Mouse (Mus musculus) embryonic facial prominence, embryonic 13.5 days (tissue): ENCODE results near the gene Zfp866. TPM values are rescaled to one million over a fixed set of nuclear protein-coding genes. Genes with fewer than 3 reads are reported as not detected.

Experiments used
- ATAC-seq: fragments of 200-750 bp; cut with Nextera tagmentation; 2 replicates; pipeline ENCODE4 v1.8.0; 2017; ENCODE audit warnings: low read depth; ENCODE audit not compliant: insufficient number of reproducible peaks, insufficient read depth, low FRiP score, low TSS enrichment
- H3K27ac ChIP-seq: fragments of 300-500 bp; sonication (generic); 2 replicates; pipeline ENCODE4 v1.5.1; 2015; ENCODE audit warnings: moderate library complexity, mild to moderate bottlenecking, inconsistent platforms
- H3K27me3 ChIP-seq: fragments of 300-500 bp; sonication (generic); 2 replicates; pipeline ENCODE4 v1.6.1; 2015; ENCODE audit warnings: mild to moderate bottlenecking, inconsistent platforms
- H3K36me3 ChIP-seq: fragments of 300-500 bp; sonication (generic); 2 replicates; pipeline ENCODE4 v1.6.1; 2015; ENCODE audit warnings: mild to moderate bottlenecking, inconsistent platforms
- H3K4me1 ChIP-seq: fragments of 300-500 bp; sonication (generic); 2 replicates; pipeline ENCODE4 v1.6.1; 2015; ENCODE audit warnings: inconsistent platforms
- H3K4me2 ChIP-seq: fragments of 300-500 bp; sonication (generic); 2 replicates; pipeline ENCODE4 v1.6.1; 2015; ENCODE audit warnings: moderate library complexity, mild to moderate bottlenecking, inconsistent platforms
- H3K4me3 ChIP-seq: fragments of 300-500 bp; sonication (generic); 2 replicates; pipeline ENCODE4 v1.5.1; 2015; ENCODE audit warnings: mild to moderate bottlenecking, inconsistent platforms
- H3K9ac ChIP-seq: fragments of 300-500 bp; sonication (generic); 2 replicates; pipeline ENCODE4 v1.6.1; 2015; ENCODE audit warnings: mild to moderate bottlenecking, inconsistent platforms
- H3K9me3 ChIP-seq: fragments of 300-500 bp; sonication (generic); 2 replicates; pipeline ENCODE4 v1.6.1; 2016; ENCODE audit warnings: inconsistent platforms
- WGBS: fragments of 180-500 bp; shearing (Covaris S2); methylation state at CpG from one replicate; pipeline ENCODE4 v1.1.7; 2015; ENCODE audit warnings: mixed read lengths; 5-methylcytosine and 5-hydroxymethylcytosine counted together
- polyA plus RNA-seq: library from polyadenylated mRNA; unstranded; fragments of >200 nt; fragmentation: Nextera tagmentation; extraction: Ambion mirVana; gene quantifications from 2 replicates; pipeline ENCODE4 v1.2.1, GENCODE M21; 2015

The Zfp866 gene
- polyA plus RNA-seq, 1 experiment from 2014 or later, result 39.4 TPM

GRCm38 (mm10) chr8:69794901-69795300 is 3.9 kb upstream of the Zfp866 start:
- Histone ChIP-seq H3K4me2 (no peak overlapping the region), H3K4me3 (no peak overlapping the region), H3K4me1 (peaks cover 20% of the 10 kb centered on the region), H3K9me3 (no peaks in the 10 kb centered on the region), H3K36me3 (peaks cover 72% of the 10 kb centered on the region), H3K27me3 (no peaks in the 10 kb centered on the region), H3K9ac (no peak overlapping the region), H3K27ac (no peak overlapping the region)
- no peak for ATAC-seq
- 94% methylated on average over 6 of the region's 6 CpGs for WGBS

DNA sequence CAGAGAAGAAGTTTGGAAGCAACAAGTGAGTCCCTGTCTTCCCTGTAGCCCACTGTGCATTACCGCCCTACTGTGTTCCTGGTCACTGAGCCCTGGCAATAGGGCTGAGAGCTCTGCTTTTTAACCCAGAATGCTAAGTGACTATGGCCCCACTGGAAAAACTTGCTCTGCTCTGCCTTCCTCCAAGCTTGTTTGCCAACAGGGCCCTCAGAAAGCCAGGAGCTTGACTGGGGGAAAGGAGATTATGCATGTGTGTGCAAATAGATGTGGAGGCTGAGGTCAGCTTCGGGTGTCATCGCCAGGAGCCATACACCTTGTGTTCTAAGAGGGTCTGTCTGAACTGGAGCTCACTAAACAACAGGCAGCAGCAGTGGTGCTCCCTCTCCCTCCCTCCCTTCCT is 3.1 kb upstream of the Zfp866 start:
- no peak for ATAC-seq
- Histone ChIP-seq H3K4me1 (peaks cover 23% of the 10 kb centered on the region), H3K27ac (no peak overlapping the region), H3K4me2 (no peak overlapping the region), H3K4me3 (no peak overlapping the region), H3K9ac (no peak overlapping the region), H3K9me3 (no peaks in the 10 kb centered on the region), H3K36me3 (peaks cover 64% of the 10 kb centered on the region), H3K27me3 (no peaks in the 10 kb centered on the region)
- 93% methylated on average over 3 of the region's 3 CpGs for WGBS

DNA sequence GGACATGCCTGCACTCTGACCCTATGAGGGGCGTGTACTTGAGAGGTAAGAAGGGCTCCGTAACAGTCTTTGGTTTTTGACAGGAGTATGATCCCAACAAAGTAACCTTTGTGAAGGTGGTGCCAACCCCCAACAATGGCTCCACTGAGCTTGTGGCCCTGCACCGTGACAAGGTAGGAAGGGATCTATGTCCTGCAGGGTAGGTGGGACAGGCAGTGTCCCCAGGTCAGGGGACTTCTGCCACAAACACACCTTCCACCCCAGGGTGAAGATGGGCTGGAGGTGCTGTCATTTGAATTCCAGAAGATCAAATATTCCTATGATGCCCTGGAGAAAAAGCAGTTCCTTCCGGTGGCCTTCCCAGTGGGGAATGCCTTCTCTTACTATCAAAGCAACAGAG is 2.7 kb upstream of the Zfp866 start:
- H3K27ac ChIP-seq, result no peak overlapping the region
- H3K9ac ChIP-seq, result no peak overlapping the region
- no peak for ATAC-seq
- H3K4me1 ChIP-seq, result peaks cover 23% of the 10 kb centered on the region
- peaks cover 60% of the 10 kb centered on the region for H3K36me3 ChIP-seq
- no peak overlapping the region for H3K4me3 ChIP-seq
- no peaks in the 10 kb centered on the region for H3K27me3 ChIP-seq
- H3K4me2 ChIP-seq, result no peak overlapping the region
- no peaks in the 10 kb centered on the region for H3K9me3 ChIP-seq
- 92% methylated on average over 4 of the region's 4 CpGs for WGBS

GRCm38 (mm10) chr8:69791415-69792068 is 564 bp upstream of the Zfp866 start:
- peaks cover 23% of the 10 kb centered on the region for H3K4me1 ChIP-seq
- peak overlapping the region; percentile 87 for H3K27ac ChIP-seq
- peak overlapping the region; percentile 97 for H3K9ac ChIP-seq
- no peaks in the 10 kb centered on the region for H3K27me3 ChIP-seq
- H3K36me3 ChIP-seq, result peaks cover 39% of the 10 kb centered on the region
- ATAC-seq, result peak; percentile 45; the same call in 1 of the 2 replicates
- H3K4me3 ChIP-seq, result peak overlapping the region; percentile 100
- no peaks in the 10 kb centered on the region for H3K9me3 ChIP-seq
- H3K4me2 ChIP-seq, result peak overlapping the region; percentile 67
- under 1% methylated on average over 48 of the region's 48 CpGs for WGBS

DNA sequence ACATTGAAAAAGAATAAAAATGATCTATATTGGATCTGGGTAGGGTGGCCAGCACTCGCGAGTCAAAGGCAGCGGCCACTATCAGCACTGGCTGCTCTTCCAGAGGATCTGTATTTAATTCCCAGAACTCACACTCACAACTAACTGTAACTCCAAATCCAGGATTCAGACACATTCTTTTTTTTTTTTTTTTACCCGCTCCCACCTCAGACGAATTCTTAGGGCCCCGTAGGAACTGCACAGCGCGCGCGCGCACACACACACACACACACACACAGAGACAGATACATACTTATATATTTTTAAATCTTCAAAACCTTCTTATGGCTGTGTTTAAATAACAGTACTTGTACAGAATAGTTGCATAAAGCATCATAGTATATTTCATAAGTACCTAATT is 614 bp downstream of the Zfp866 start:
- peaks cover 27% of the 10 kb centered on the region for H3K36me3 ChIP-seq
- ATAC-seq, result no peak
- H3K4me2 ChIP-seq, result peak overlapping the region; percentile 67
- H3K4me1 ChIP-seq, result peaks cover 23% of the 10 kb centered on the region
- 24% methylated on average over 11 of the region's 11 CpGs for WGBS
- H3K9ac ChIP-seq, result peak overlapping the region; percentile 97
- no peaks in the 10 kb centered on the region for H3K27me3 ChIP-seq
- H3K9me3 ChIP-seq, result no peaks in the 10 kb centered on the region
- H3K4me3 ChIP-seq, result peak overlapping the region; percentile 100
- H3K27ac ChIP-seq, result peak overlapping the region; percentile 87

GRCm38 (mm10) chr8:69789731-69790130 is 1.2 kb downstream of the Zfp866 start:
- Histone ChIP-seq H3K4me3 (no peak overlapping the region), H3K36me3 (peaks cover 20% of the 10 kb centered on the region), H3K4me2 (peak overlapping the region; percentile 67), H3K4me1 (peaks cover 23% of the 10 kb centered on the region), H3K27ac (no peak overlapping the region), H3K27me3 (no peaks in the 10 kb centered on the region), H3K9ac (no peak overlapping the region), H3K9me3 (no peaks in the 10 kb centered on the region)
- 70% methylated on average over 5 of the region's 5 CpGs for WGBS
- no peak for ATAC-seq

DNA sequence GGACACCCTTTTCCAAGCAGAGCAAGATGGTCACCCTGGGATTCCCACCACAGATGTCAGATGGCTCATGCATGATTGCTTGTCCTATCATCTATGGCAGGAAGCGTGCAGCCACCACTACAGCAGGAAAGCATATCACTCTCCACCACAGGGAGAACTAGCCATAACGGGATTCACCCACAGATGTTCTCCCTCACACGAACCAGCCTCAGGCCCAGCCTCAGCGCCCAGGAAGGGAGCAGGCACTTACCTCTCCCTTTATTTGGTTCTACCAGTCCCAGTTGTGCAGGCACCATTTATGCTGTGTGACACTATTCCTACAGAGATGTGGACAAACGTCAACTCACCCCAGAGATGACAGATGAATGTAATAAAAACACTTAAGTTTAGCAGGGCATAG is 1.9 kb downstream of the Zfp866 start:
- no peak overlapping the region for H3K4me3 ChIP-seq
- no peak overlapping the region for H3K27ac ChIP-seq
- no peak for ATAC-seq
- H3K9ac ChIP-seq, result no peak overlapping the region
- H3K4me1 ChIP-seq, result peaks cover 23% of the 10 kb centered on the region
- H3K27me3 ChIP-seq, result no peaks in the 10 kb centered on the region
- H3K4me2 ChIP-seq, result no peak overlapping the region
- no peaks in the 10 kb centered on the region for H3K9me3 ChIP-seq
- WGBS, result 86% methylated on average over 5 of the region's 5 CpGs
- peaks cover 14% of the 10 kb centered on the region for H3K36me3 ChIP-seq

GRCm38 (mm10) chr8:69777111-69777510 is 13.9 kb downstream of the Zfp866 start:
- Histone ChIP-seq H3K4me2 (no peak overlapping the region), H3K27ac (no peak overlapping the region), H3K4me3 (no peak overlapping the region), H3K27me3 (no peaks in the 10 kb centered on the region), H3K36me3 (0 out of 2 replicates have a peak, but pooled peaks cover 5% of the 10 kb centered on the region), H3K4me1 (peaks cover 12% of the 10 kb centered on the region), H3K9me3 (no peaks in the 10 kb centered on the region), H3K9ac (no peak overlapping the region)
- no peak for ATAC-seq
- 80% methylated on average over 9 of the region's 12 CpGs for WGBS

DNA sequence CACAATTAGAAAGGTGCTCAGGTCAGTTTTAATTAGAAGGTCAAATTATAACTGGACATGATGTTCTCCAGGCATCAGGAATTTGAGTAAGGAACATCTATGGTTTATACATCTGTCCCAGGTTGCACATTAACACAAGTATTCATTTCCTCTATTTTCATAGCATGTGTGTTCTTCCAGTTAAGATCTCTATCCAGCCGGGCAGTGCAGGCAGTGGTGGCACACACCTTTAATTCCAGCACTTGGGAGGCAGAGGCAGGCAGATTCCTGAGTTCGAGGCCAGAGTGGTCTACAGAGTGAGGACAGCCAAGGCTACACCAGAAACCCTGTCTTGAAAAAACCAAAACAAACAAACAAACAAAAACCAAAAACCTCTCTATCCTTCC is 15.8 kb downstream of the Zfp866 start:
- ATAC-seq, result no peak
- WGBS, result 47% methylated on average over 2 of the region's 2 CpGs
- H3K9ac ChIP-seq, result peak overlapping the region; percentile 97; the same call in 1 of the 2 replicates
- 0 out of 2 replicates have a peak, but pooled peaks cover 12% of the 10 kb centered on the region for H3K36me3 ChIP-seq
- peak overlapping the region; percentile 53 for H3K4me2 ChIP-seq
- H3K4me1 ChIP-seq, result peaks cover 18% of the 10 kb centered on the region
- H3K9me3 ChIP-seq, result no peaks in the 10 kb centered on the region
- H3K27ac ChIP-seq, result peak overlapping the region; percentile 100
- H3K4me3 ChIP-seq, result peak overlapping the region; percentile 78
- no peaks in the 10 kb centered on the region for H3K27me3 ChIP-seq

GRCm38 (mm10) chr8:69774503-69775148 is 16.4 kb downstream of the Zfp866 start, which contains the start of gene Gm20422:
Gm20422 (minus strand) TSS chr8:69774886.
- ATAC-seq, result peak; percentile 98
- H3K9ac ChIP-seq, result peak within 1 kb of the TSS; percentile 97
- peaks cover 17% of the 10 kb centered on the region; the same call in 1 of the 2 replicates for H3K36me3 ChIP-seq
- peak within 1 kb of the TSS; percentile 78 for H3K4me3 ChIP-seq
- no peaks in the 10 kb centered on the region for H3K9me3 ChIP-seq
- H3K4me1 ChIP-seq, result peaks cover 18% of the 10 kb centered on the region
- peak within 1 kb of the TSS; percentile 100 for H3K27ac ChIP-seq
- H3K27me3 ChIP-seq, result no peaks in the 10 kb centered on the region
- peak within 1 kb of the TSS; percentile 72 for H3K4me2 ChIP-seq
- under 1% methylated on average over 41 of the region's 41 CpGs for WGBS

DNA sequence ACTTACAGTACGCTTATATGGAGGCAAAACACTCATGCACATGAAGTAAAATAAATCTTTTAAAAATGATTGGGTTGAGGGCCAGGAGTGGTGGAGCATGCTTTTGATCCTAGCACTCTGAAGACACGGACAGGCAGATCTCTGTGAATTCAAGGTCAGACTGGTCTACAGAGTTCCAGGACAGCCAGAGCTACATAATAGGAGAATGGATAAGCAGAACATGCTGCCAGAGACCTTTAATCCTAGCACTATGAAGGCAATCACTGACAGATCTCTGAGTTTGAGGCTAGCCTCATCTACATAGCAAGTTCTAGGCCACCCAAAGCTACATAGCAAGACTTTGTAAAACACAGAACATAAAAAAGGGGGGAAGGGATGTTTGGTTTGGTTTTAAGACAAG is 18.9 kb downstream of the Zfp866 start:
- H3K4me1 ChIP-seq, result peaks cover 18% of the 10 kb centered on the region
- H3K4me3 ChIP-seq, result no peak overlapping the region
- 85% methylated on average over 2 of the region's 2 CpGs for WGBS

DNA sequence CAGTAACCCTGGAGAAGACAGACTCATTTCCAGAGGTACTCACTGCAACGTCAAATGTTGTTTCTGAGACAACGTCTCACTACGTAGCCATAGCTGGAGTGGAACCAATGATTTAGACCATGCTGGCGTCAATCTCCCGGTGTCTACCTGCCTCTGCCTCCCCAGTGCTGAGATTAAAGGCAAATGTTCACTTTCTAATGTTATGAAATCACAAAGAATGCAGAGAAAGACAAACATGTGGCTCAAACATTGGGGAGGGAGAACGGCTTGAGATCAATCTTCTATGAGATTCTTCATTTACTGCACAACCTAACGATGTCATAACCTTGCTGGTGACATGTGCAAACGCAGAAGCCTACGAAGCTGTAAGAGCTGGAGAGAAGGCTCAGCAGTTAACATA is 19.8 kb downstream of the Zfp866 start:
- no peak overlapping the region for H3K27ac ChIP-seq
- no peak overlapping the region for H3K4me2 ChIP-seq
- H3K27me3 ChIP-seq, result no peaks in the 10 kb centered on the region
- no peak overlapping the region for H3K4me3 ChIP-seq
- peaks cover 18% of the 10 kb centered on the region for H3K4me1 ChIP-seq
- ATAC-seq, result no peak
- no peak overlapping the region for H3K9ac ChIP-seq
- 83% methylated on average over 9 of the region's 9 CpGs for WGBS
- peaks cover 50% of the 10 kb centered on the region for H3K36me3 ChIP-seq
- H3K9me3 ChIP-seq, result peaks cover 5% of the 10 kb centered on the region

More for the DNA sequence above, 18.9 kb downstream of the Zfp866 start:
- Histone ChIP-seq H3K27me3 (no peaks in the 10 kb centered on the region), H3K4me2 (peak overlapping the region; percentile 21), H3K27ac (0 out of 2 replicates have a peak overlapping the region, but pooled peaks have one; percentile 30), H3K9ac (no peak overlapping the region), H3K9me3 (peaks cover 2% of the 10 kb centered on the region; the same call in 1 of the 2 replicates), H3K36me3 (peaks cover 41% of the 10 kb centered on the region)
- ATAC-seq, result no peak
